Mouse (Mus musculus): ENCODE data around the gene Syce2.

GRCm38 (mm10) chr8:84884728-84885127 lies 12.8 kb downstream of the Syce2 start:
- TF ChIP-seq E2F4 (IDR thresholded peaks at IDR 0.05; ENCODE audit: insufficient replicate concordance, low read depth, low read length), result no peak
- no peak for TF ChIP-seq CTCF (conservative IDR thresholded peaks at IDR 0.05 in 1 of 2, IDR thresholded peaks at IDR 0.05 in 1 of 2; ENCODE audit: low read depth in 2 of 2, low read length in 2 of 2)

Measured in CH12.LX (cell line).